Mouse (Mus musculus) fat pad, adult 2 months (tissue): Measurements from ENCODE around the gene Vtcn1.

Source experiments
- DNase-seq: peaks from one replicate; pipeline ENCODE4 v3.0.0-alpha.2; 2011; ENCODE audit warnings: low read depth, low spot score; ENCODE audit errors: extremely low read depth

Gene Vtcn1

GRCm38 (mm10) chr3:100856050-100856815 is 31.0 kb downstream of the Vtcn1 start:
- DNase-seq: peak; percentile 33

- no peak for DNase-seq
Measured at GRCm38 (mm10) chr3:100857139-100857538, 31.9 kb downstream of the Vtcn1 start.

- peak; percentile 64 for DNase-seq
Measured at GRCm38 (mm10) chr3:100858334-100859002, 33.2 kb downstream of the Vtcn1 start.

- no peak for DNase-seq
Measured at GRCm38 (mm10) chr3:100861307-100862303, 36.3 kb downstream of the Vtcn1 start.

GRCm38 (mm10) chr3:100866946-100867345 is 41.7 kb downstream of the Vtcn1 start:
- DNase-seq: no peak

GRCm38 (mm10) chr3:100877057-100877456 is 51.8 kb downstream of the Vtcn1 start:
- DNase-seq: no peak

- no peak for DNase-seq
Measured at GRCm38 (mm10) chr3:100881403-100881802, 56.1 kb downstream of the Vtcn1 start.

- no peak for DNase-seq
Measured at GRCm38 (mm10) chr3:100881843-100882634, 56.8 kb downstream of the Vtcn1 start.

GRCm38 (mm10) chr3:100889234-100889633 is 64.0 kb downstream of the Vtcn1 start:
- no peak for DNase-seq

GRCm38 (mm10) chr3:100890406-100890805 is 65.1 kb downstream of the Vtcn1 start:
- no peak for DNase-seq

- no peak for DNase-seq
Measured at GRCm38 (mm10) chr3:100892383-100893335, 67.4 kb downstream of the Vtcn1 start.

- no peak for DNase-seq
Measured at GRCm38 (mm10) chr3:100895500-100895899, 70.2 kb downstream of the Vtcn1 start.

- no peak for DNase-seq
Measured at GRCm38 (mm10) chr3:100906128-100906527, 80.9 kb downstream of the Vtcn1 start.

- no peak for DNase-seq
Measured at GRCm38 (mm10) chr3:100906916-100907315, 81.7 kb downstream of the Vtcn1 start.

GRCm38 (mm10) chr3:100908594-100908993 is 83.3 kb downstream of the Vtcn1 start:
- DNase-seq: no peak

GRCm38 (mm10) chr3:100910621-100911020 is 85.4 kb downstream of the Vtcn1 start:
- no peak for DNase-seq

- DNase-seq: no peak
Measured at GRCm38 (mm10) chr3:100911026-100911425, 85.8 kb downstream of the Vtcn1 start.

GRCm38 (mm10) chr3:100911498-100912213 is 86.4 kb downstream of the Vtcn1 start:
- no peak for DNase-seq

- DNase-seq: no peak
Measured at GRCm38 (mm10) chr3:100916844-100917243, 91.6 kb downstream of the Vtcn1 start.
